Mouse (Mus musculus) CD4-positive helper T cell, adult 2 months (primary cell): ENCODE data around the gene Krt19.

Source experiments
- DNase-seq: peaks from one replicate; pipeline ENCODE4 v3.0.0-alpha.2; 2012; ENCODE audit warnings: low read depth, missing footprints, low spot score

The Krt19 gene

GRCm38 (mm10) chr11:100137693-100138092 is 10.8 kb downstream of the Krt19 start:
- no peak for DNase-seq

- DNase-seq: no peak
These were observed 11.9 kb downstream of the Krt19 start for GRCm38 (mm10) chr11:100136559-100136958.

- DNase-seq: no peak
These were observed 12.7 kb downstream of the Krt19 start, which contains the start of gene Krt15 for GRCm38 (mm10) chr11:100135731-100136130. Krt15 (minus strand) TSS chr11:100135928.

- no peak for DNase-seq
These were observed 23.6 kb downstream of the Krt19 start for GRCm38 (mm10) chr11:100124901-100125300.

- no peak for DNase-seq
These were observed 27.0 kb downstream of the Krt19 start, which contains the start of gene Krt13 for GRCm38 (mm10) chr11:100121466-100121865. Krt13 (minus strand) TSS chr11:100121566.

- no peak for DNase-seq
These were observed 28.1 kb downstream of the Krt19 start for GRCm38 (mm10) chr11:100120331-100120730.

- no peak for DNase-seq
These were observed 34.8 kb downstream of the Krt19 start for GRCm38 (mm10) chr11:100113742-100114029.

- no peak for DNase-seq
These were observed 35.3 kb downstream of the Krt19 start for GRCm38 (mm10) chr11:100112935-100113741.

- DNase-seq: no peak
These were observed 42.8 kb downstream of the Krt19 start, which contains the start of gene Krt36 for GRCm38 (mm10) chr11:100105576-100106122. Krt36 (minus strand) TSS chr11:100105626.

- DNase-seq: no peak
These were observed 45.6 kb downstream of the Krt19 start for GRCm38 (mm10) chr11:100102693-100103429.

GRCm38 (mm10) chr11:100100391-100100790 is 48.1 kb downstream of the Krt19 start:
- no peak for DNase-seq

GRCm38 (mm10) chr11:100097819-100098218 is 50.6 kb downstream of the Krt19 start:
- no peak for DNase-seq

- no peak for DNase-seq
These were observed 52.3 kb downstream of the Krt19 start, which contains the start of gene Krt35 for GRCm38 (mm10) chr11:100096141-100096540. Krt35 (minus strand) TSS chr11:100096241.
